Mouse (Mus musculus): Measurements from ENCODE around the gene Coa6.
"Not testable (repeated sequence)": the region's sequence is repeated elsewhere in the genome, so short reads cannot be mapped to it uniquely, and the experiment has no call there.

The Coa6 gene

GRCm38 (mm10) chr8:126422174-126422919, at the start of gene Coa6:
TSS of gene Coa6 (plus strand) at chr8:126422515.
- DNase-seq = peak; percentile 97

DNA sequence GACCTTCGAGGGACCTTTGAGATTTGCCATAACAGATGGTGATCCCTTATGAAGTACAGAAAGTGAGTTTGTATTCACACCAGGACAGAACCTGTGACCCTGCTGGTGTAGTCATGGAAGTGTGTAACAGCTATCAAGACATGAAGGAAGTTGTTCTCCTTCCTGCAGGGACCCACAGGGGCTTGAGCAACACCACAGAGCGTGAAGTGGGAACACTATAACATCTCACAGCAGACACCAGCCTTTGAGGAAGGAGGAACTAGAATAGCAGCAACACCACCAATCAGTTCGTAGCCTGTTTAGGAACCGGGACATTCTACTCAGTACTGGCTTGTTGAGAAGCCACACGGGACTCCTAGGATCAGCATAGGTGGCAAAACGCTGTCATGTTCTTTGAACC, 42.7 kb upstream of the Coa6 start:
- no peak for DNase-seq

- DNase-seq = no peak
Observed at GRCm38 (mm10) chr8:126380141-126380540, 42.2 kb upstream of the Coa6 start.

DNA sequence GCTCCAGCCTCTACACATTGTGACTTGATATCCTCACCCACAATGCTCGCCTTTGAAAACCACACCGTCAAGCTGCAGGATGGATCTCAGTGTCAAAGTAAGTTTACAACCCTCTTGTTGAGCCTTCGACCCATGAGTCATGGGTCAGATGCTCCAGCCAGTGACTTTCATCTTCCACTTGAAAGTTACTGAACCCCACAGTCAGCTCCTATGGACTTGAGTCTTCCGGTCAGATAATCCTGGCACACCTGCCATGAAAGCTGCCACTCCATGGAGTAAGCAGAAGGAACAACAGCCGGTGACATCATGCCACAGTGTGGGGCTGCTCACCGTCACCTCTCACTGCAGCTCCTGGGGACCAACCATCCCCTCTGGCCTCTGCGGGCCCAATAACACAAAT, 41.0 kb upstream of the Coa6 start:
- no peak for DNase-seq

DNA sequence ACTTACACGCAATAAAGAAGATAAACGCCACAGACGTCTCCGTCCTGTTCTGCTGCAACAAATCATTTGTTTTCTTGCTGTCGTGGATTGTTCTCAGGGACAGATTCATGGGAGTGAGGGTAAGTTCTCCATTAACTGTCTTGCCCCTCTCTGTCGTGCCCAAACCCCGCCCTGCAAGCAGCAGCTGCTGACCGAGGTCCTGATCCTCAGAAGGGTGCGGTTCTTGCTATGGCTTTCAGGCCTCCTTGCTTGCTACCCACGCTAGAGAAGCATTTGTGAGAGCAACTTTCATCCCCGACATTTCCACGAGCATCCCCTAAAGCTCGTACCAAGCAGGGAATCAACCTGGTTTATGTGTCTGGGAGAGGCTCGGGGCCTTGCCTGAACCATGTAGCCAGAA, 40.1 kb upstream of the Coa6 start:
- no peak for DNase-seq

GRCm38 (mm10) chr8:126382749-126383148, 39.6 kb upstream of the Coa6 start:
- peak; percentile 58 for DNase-seq

GRCm38 (mm10) chr8:126387566-126387965, 34.7 kb upstream of the Coa6 start:
- no peak for DNase-seq

- peak; percentile 78 for DNase-seq
Observed at GRCm38 (mm10) chr8:126391541-126391940, 30.8 kb upstream of the Coa6 start.

- DNase-seq = no peak
Observed at GRCm38 (mm10) chr8:126395386-126395785, 26.9 kb upstream of the Coa6 start.

DNA sequence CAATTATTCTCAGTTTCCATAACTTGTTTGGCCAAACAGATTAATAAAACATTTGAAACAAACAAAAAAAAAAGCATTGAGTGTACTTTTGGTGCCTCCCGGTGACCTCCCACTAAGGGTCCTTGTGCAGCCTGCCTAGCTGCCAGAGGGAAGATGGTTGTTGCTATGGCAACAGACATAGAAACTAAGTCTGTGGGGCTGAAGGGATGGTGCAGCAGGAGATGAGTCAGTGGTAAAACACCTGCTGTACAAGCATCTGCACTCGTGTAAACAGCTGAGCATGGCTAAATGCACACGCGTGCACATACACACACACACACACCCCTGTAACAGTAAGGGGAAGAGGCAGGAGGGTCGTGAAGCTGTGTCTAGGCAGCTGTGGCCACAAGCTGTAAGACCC, 26.4 kb upstream of the Coa6 start:
- no peak for DNase-seq

DNA sequence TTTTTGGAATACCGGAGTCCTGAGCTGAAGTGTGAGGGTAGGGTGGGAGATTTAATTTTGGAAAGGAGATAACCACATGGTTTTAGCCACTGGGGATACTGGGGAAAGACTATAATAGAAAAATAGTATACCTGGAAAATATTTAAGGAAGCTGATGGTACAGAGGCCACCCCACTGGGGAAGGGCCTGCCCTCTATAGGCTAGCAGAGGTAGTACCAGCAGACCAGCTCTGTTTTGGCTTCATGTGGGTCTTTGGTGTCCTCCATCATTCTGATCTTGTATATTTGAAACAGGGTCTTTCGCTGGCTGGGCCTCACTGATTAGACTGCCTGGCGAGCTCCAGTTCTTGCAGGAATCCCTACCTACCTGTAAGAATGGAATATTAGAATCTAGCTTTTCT, 24.0 kb upstream of the Coa6 start:
- DNase-seq = no peak

GRCm38 (mm10) chr8:126404550-126404949, 17.8 kb upstream of the Coa6 start:
- DNase-seq = not testable (repeated sequence)

- DNase-seq = no peak
Observed at GRCm38 (mm10) chr8:126405030-126405429, 17.3 kb upstream of the Coa6 start.

DNA sequence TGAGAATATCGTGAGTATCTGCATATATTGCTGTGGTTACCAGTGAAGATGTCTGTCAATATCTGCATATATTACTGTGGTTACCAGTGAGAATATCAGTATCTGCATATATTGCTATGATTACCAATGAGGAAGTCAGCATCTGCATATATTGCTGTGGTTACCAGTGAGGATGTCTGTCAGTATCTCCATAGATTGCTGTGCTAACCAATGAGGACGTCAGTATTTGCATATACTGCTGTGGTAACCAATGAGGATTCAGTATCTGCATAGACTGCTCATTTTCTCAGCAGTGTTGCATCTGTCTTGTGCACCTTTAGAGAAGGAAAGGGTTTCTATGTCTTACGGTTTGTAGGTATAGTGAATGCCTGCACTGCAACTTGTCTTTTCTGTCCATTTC, 1.5 kb upstream of the Coa6 start:
- DNase-seq = no peak

DNA sequence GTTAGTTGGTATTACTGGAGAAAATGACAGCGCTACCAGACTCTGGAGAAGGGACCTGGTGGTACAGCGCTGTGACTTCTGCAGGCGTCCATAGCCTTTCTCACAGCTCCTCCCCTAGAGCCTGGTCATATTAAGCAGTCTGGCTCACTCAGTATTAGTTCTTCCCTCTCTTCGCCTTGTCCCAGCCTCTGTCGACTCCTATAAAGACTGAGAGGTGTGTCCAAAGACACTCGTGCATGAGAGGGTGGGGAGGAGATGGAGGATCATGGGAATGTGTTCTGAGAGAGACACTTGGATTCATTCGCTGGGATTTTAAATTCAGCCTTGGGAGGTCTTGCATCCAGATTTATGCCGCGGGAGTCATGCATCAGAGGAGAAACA, 595 bp downstream of the Coa6 start:
- DNase-seq = no peak

DNA sequence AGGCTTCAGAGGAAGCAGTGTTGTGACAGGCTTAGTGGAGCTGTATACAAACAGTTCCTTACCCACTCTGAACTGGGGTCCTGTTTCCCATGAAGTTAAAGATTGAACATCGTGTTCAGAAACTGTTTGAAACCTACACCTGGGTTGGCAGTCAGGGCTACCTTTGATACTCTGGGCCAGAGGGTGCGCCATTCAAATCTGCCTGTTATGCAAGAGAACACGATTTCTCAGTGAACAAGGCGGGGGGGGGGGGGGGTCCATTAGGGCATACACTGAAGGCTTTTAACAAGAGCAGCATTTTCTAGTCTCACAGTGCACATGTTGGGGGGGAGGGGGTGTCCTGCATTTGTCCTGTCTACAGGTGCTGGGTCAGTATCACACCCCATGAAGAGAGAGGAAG, 1.8 kb downstream of the Coa6 start:
- DNase-seq = no peak

DNA sequence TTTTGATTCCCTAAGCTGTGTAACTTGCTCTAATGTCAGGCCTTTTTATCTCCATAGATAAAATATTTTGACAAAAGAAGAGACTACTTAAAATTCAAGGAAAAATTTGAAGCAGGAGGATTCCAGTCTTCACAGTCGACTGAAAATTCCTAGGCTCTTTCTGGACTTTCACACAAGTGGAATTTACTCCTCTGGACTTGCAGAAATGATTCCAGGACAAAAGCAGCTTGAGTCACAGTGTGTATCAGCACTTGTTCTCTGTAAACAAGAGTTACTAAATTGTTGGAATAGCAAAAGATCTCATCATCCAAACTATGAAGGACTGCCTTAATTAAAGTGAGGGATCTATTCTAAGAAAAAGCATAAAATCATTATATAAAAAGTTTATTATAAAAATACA, 2.6 kb downstream of the Coa6 start:
- no peak for DNase-seq

DNA sequence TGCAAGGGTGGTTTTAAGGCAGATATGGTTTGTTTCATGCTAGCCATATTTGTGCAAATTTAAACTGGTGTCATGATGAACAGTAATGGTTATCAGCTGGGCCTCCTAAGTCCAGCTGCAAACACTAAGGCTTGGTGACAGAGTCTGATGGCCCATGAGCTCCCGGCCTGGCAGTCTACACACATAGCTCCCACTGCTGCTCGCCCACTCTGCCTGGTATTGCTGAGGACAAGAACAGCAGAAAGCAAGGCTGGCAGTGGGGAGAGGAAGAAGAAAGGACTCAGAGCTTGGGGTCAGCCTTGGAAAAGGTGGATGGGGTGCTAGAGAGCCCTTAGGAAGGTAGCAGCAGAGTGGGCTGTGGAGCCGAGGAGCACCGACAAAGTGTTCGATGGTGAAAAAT, 7.3 kb downstream of the Coa6 start:
- DNase-seq = no peak

- no peak for DNase-seq
Observed at GRCm38 (mm10) chr8:126433827-126434226, 11.5 kb downstream of the Coa6 start.

DNA sequence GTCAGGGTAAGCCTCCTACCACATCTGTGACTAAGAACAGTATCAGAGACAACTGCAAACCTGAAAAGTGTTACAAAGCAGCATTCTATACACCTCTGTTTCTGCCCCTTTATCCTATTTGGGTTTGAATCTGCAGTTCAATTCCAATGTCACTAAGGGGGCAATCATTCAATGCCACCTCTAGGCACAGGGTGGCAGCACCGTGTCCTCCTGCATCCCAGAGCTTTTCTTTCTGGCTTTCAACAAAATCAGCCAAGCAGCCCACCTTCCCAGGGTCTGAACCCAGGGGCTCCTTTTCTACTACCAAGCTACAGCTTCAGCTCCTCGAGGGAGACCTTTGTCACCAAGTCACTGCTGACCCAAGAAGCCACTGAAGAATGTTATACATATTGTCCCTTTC, 16.6 kb downstream of the Coa6 start:
- DNase-seq = no peak

- DNase-seq = no peak
Observed at GRCm38 (mm10) chr8:126451158-126451557, 28.8 kb downstream of the Coa6 start.

DNA sequence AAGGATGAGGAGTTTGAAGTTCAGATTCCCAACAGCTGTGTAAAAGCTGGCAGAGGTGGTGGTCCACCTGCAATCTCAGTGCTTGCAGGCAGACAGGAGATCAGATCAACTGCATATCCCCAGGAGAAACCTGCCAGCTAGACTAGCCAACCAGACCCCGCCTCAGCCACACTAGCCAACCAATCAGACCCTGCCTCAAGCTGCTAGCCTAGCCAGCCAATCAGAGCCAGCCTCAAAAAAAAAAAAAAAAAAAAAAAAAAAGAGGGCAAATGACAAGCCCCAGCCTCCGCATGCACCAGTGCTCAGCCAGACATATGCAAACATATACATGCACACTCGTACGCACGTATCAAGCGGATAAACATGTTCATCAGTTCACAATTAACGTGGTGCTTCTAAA, 33.1 kb downstream of the Coa6 start:
- no peak for DNase-seq

DNA sequence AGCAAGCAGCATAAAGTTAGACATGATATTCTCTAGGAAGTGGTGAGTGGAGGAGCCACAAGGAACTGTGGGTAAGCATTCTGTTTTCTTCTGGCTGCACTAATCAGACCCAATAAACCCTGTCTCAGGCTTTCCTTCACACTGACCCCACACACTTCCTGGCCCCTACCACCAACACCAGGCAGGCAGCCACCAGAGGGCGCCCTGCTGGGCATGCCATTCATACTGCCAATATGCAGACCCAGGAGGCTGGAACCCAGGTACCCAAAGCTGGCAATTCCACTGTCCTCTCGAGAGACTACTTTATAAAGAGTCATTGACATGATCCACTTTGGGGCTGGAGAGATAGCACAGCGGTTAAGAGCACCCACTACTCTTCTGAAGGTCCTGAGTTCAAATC, 38.0 kb downstream of the Coa6 start:
- DNase-seq = no peak

- no peak for DNase-seq
Observed at GRCm38 (mm10) chr8:126461735-126462134, 39.4 kb downstream of the Coa6 start.

- no peak for DNase-seq
Observed at GRCm38 (mm10) chr8:126464071-126464470, 41.8 kb downstream of the Coa6 start.

All from cerebellum, adult 11-12 months (tissue).